Mouse (Mus musculus) CH12.LX (cell line): Measurements from ENCODE around the gene Pbx1. TPM values are rescaled to one million over a fixed set of nuclear protein-coding genes. Genes with fewer than 3 reads are reported as not detected.

Experiments used
- DNase-seq: peaks from one replicate; pipeline ENCODE4 v3.0.0-alpha.2; 2013; ENCODE audit errors: extremely low read depth
- H3K27ac ChIP-seq: 2 replicates; pipeline ENCODE4 v1.5.1; 2012; ENCODE audit warnings: low read depth, mild to moderate bottlenecking, control low read depth, moderate library complexity; ENCODE audit not compliant: insufficient read depth
- H3K27me3 ChIP-seq: replicated peaks from 2 replicates; pipeline ENCODE3; 2012; ENCODE audit warnings: inconsistent platforms
- H3K36me3 ChIP-seq, 2 experiments: replicated peaks in 1 of 2; 2 replicates each; pipeline versions ENCODE3 to v1.6.1; 2012; ENCODE audit warnings: inconsistent platforms in 1 of 2, low read length in 1 of 2, mild to moderate bottlenecking in 1 of 2, mixed read lengths in 1 of 2, moderate library complexity in 1 of 2; ENCODE audit not compliant: control insufficient read depth in 1 of 2, insufficient read depth in 1 of 2
- H3K4me1 ChIP-seq, 2 experiments: 2 replicates each; pipeline ENCODE4 v1.6.1; 2012; ENCODE audit warnings: inconsistent platforms in 1 of 2, moderate library complexity in 1 of 2; ENCODE audit not compliant: insufficient read depth in 2 of 2, control insufficient read depth in 1 of 2
- H3K4me2 ChIP-seq: 2 replicates; pipeline ENCODE4 v1.6.1; 2012; ENCODE audit warnings: low read depth, mild to moderate bottlenecking, control low read depth; ENCODE audit not compliant: poor library complexity, insufficient read depth, severe bottlenecking
- H3K4me3 ChIP-seq, 3 experiments: fragments of 150-350 bp in 1 of 3; sonication (generic) in 1 of 3; replicated peaks in 1 of 3; 2 replicates each; pipeline versions ENCODE3 to v1.5.1; 2011 to 2012; ENCODE audit warnings: low read depth in 2 of 3, low read length in 2 of 3, mild to moderate bottlenecking in 2 of 3, moderate library complexity in 2 of 3, control low read depth in 1 of 3, improper control_type of control experiment in 1 of 3, inconsistent platforms in 1 of 3, mixed read lengths in 1 of 3; ENCODE audit not compliant: poor library complexity in 1 of 3
- H3K79me2 ChIP-seq: replicated peaks from 2 replicates; pipeline ENCODE4 v1.6.1; 2012; ENCODE audit warnings: mild to moderate bottlenecking, moderate library complexity; ENCODE audit not compliant: control insufficient read depth, poor library complexity, insufficient read depth, severe bottlenecking; ENCODE audit errors: extremely low read depth
- H3K9ac ChIP-seq: 2 replicates; pipeline ENCODE4 v1.6.1; 2012; ENCODE audit warnings: low read depth, mild to moderate bottlenecking, control low read depth, moderate library complexity; ENCODE audit not compliant: insufficient read depth
- H3K9me3 ChIP-seq: replicated peaks from 2 replicates; pipeline ENCODE3; 2012; ENCODE audit warnings: low read length, inconsistent platforms, mixed read lengths
- BHLHE40 ChIP-seq: IDR thresholded peaks from 2 replicates; pipeline ENCODE4 v1.6.1; 2011; ENCODE audit warnings: mild to moderate bottlenecking, low read depth, low read length, improper control_type of control experiment
- CHD2 ChIP-seq: IDR thresholded peaks from 2 replicates; pipeline ENCODE4 v1.6.1; 2011; ENCODE audit warnings: low read length, improper control_type of control experiment
- E2F4 ChIP-seq: IDR thresholded peaks from 2 replicates; pipeline ENCODE4 v1.6.1; 2011; ENCODE audit warnings: low read depth, low read length, improper control_type of control experiment; ENCODE audit not compliant: insufficient replicate concordance
- ELF1 ChIP-seq: IDR thresholded peaks from 2 replicates; pipeline ENCODE4 v1.6.1; 2014; ENCODE audit warnings: low read depth, mild to moderate bottlenecking, inconsistent platforms, low read length, improper control_type of control experiment
- HCFC1 ChIP-seq: IDR thresholded peaks from 2 replicates; pipeline ENCODE4 v1.6.1; 2012; ENCODE audit warnings: low read depth, mild to moderate bottlenecking, inconsistent platforms, low read length, improper control_type of control experiment
- IRF4 ChIP-seq: IDR thresholded peaks from 2 replicates; pipeline ENCODE4 v1.6.1; 2014; ENCODE audit warnings: low read depth, mild to moderate bottlenecking, inconsistent platforms, low read length, improper control_type of control experiment
- MAFK ChIP-seq: IDR thresholded peaks from 2 replicates; pipeline ENCODE4 v1.6.1; 2011; ENCODE audit warnings: low read length, improper control_type of control experiment; ENCODE audit not compliant: insufficient replicate concordance
- MAZ ChIP-seq: IDR thresholded peaks from 2 replicates; pipeline ENCODE4 v1.6.1; 2012; ENCODE audit warnings: low read depth, mild to moderate bottlenecking, inconsistent platforms, low read length, improper control_type of control experiment, moderate library complexity
- NELFE ChIP-seq: IDR thresholded peaks from 2 replicates; pipeline ENCODE4 v1.6.1; 2011; ENCODE audit warnings: low read depth, low read length, improper control_type of control experiment
- NRF1 ChIP-seq: IDR thresholded peaks from 2 replicates; pipeline ENCODE4 v1.6.1; 2014; ENCODE audit warnings: low read depth, mild to moderate bottlenecking, inconsistent platforms, low read length, improper control_type of control experiment, moderate library complexity
- RAD21 ChIP-seq: IDR thresholded peaks from 2 replicates; pipeline ENCODE4 v1.6.1; 2011; ENCODE audit warnings: low read depth, mild to moderate bottlenecking, low read length, improper control_type of control experiment, moderate library complexity
- SMC3 ChIP-seq: IDR thresholded peaks from 2 replicates; pipeline ENCODE4 v1.6.1; 2011; ENCODE audit warnings: low read depth, low read length, improper control_type of control experiment
- TBP ChIP-seq: conservative IDR thresholded peaks from 2 replicates; pipeline ENCODE4 v1.6.1; 2011; ENCODE audit warnings: low read depth, low read length, improper control_type of control experiment
- TCF12 ChIP-seq: IDR thresholded peaks from 2 replicates; pipeline ENCODE4 v1.6.1; 2014; ENCODE audit warnings: low read depth, mild to moderate bottlenecking, inconsistent platforms, low read length, improper control_type of control experiment
- USF2 ChIP-seq: conservative IDR thresholded peaks from 2 replicates; pipeline ENCODE4 v1.6.1; 2011; ENCODE audit warnings: low read depth, low read length, improper control_type of control experiment
- ZKSCAN1 ChIP-seq: IDR thresholded peaks from 2 replicates; pipeline ENCODE4 v1.6.1; 2012; ENCODE audit warnings: low read depth, inconsistent platforms, low read length, improper control_type of control experiment, borderline replicate concordance
- ZMIZ1 ChIP-seq: IDR thresholded peaks from 2 replicates; pipeline ENCODE4 v1.6.1; 2012; ENCODE audit warnings: low read depth, mild to moderate bottlenecking, inconsistent platforms, low read length, improper control_type of control experiment
- dilution Hi-C: fragments of 300-500 bp; cut with MboI; formaldehyde crosslinking; loops from 2 replicates; pipeline ENCODE4 v1.14.3; 2020; ENCODE audit warnings: low sequenced_read_pairs; ENCODE audit not compliant: extremely low pct_unique_long_range_greater_than_20kb, extremely low pct_ligation_motif_present
- in situ Hi-C: fragments of 300-500 bp; cut with MboI; formaldehyde crosslinking; loops from 3 replicates; pipeline ENCODE4 v1.14.3; 2019; ENCODE audit warnings: low sequenced_read_pairs, low pct_ligation_motif_present, low pct_unique_long_range_greater_than_20kb, mixed read lengths
- polyA plus RNA-seq: library from polyadenylated mRNA; unstranded; fragments of >175 nt; gene quantifications from 2 replicates; pipeline ENCODE4 v1.2.1, GENCODE M21; 2012; ENCODE audit warnings: low read depth; ENCODE audit not compliant: insufficient read length
- total RNA-seq, 2 experiments: library from RNA; depleted of rRNA; stranded (reverse); fragments of 300-350 nt in 1 of 2; fragments of >200 nt in 1 of 2; gene quantifications; 2 replicates each; pipeline ENCODE4 v1.2.3; 2012 to 2014

Gene Pbx1
- total and polyA plus RNA-seq, 3 experiments = not detected

DNA sequence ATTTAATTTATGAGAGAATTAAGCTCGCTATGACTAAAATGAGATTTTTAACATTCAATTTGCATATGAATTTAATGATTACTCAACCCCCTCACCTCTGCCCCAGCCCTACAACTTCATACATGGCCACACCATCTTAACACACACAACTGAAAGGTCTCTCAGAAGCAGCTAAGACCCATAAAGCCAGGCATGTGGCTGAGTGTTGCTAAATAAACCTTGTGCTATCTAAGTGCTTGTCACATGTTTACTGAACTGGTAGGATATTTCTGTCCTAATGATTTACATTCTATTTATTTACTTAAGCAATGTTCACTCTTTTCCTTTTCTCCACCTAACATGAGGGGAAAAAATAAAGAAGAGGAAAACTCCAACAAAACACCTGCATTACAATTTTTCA is 253.5 kb downstream of the Pbx1 start:
- peaks cover 71% of the 10 kb centered on the region for H3K9me3 ChIP-seq
- DNase-seq = no peak
- H3K4me2 ChIP-seq = no peak overlapping the region
- no peaks in the 10 kb centered on the region for H3K4me1 ChIP-seq
- no peaks in the 10 kb centered on the region for H3K79me2 ChIP-seq
- in situ Hi-C loops (no loop called here), dilution Hi-C loops (no loop called here)
- no peaks in the 10 kb centered on the region for H3K27me3 ChIP-seq
- H3K9ac ChIP-seq = no peak overlapping the region
- no peak overlapping the region for H3K27ac ChIP-seq
- TF ChIP-seq MAZ (no peak), MAFK (no peak), NRF1 (no peak), CHD2 (no peak), ZKSCAN1 (no peak), ELF1 (no peak), TBP (no peak), E2F4 (no peak), HCFC1 (no peak), TCF12 (no peak), RAD21 (no peak)
- no peaks in the 10 kb centered on the region for H3K36me3 ChIP-seq
- no peak overlapping the region for H3K4me3 ChIP-seq

DNA sequence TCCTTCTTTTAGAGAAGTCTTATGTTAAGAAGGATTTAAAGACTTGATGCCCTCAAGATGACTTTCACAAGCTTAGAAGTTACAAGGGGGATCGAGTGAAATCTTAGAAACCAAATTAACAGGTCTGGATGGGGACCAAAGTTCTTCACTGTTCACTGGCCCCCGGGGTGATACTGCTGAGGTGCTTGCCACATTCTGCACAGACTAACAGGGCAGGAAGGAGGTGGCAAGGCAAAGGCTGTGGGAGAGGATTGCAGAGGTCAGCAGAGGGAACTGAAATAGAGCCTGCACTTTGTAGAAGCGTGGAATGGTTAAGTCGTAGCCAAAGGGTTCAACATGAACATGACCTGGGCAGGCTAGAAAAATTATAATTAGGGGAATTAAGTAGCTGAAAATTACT is 256.5 kb downstream of the Pbx1 start:
- Histone ChIP-seq H3K9me3 (peaks cover 60% of the 10 kb centered on the region), H3K36me3 (no peaks in the 10 kb centered on the region), H3K4me3 (no peak overlapping the region), H3K27me3 (no peaks in the 10 kb centered on the region), H3K9ac (no peak overlapping the region), H3K4me2 (no peak overlapping the region), H3K27ac (no peak overlapping the region), H3K79me2 (no peaks in the 10 kb centered on the region), H3K4me1 (no peaks in the 10 kb centered on the region)
- TF ChIP-seq SMC3 (no peak), NELFE (no peak), NRF1 (no peak), ELF1 (no peak), IRF4 (no peak), USF2 (no peak), BHLHE40 (no peak), CHD2 (no peak), ZMIZ1 (no peak)
- in situ Hi-C loops (no loop called here), dilution Hi-C loops (no loop called here)
- no peak for DNase-seq
